8 mouse cellular contexts compared by ENCODE assay signal in the genomic region with DNA sequence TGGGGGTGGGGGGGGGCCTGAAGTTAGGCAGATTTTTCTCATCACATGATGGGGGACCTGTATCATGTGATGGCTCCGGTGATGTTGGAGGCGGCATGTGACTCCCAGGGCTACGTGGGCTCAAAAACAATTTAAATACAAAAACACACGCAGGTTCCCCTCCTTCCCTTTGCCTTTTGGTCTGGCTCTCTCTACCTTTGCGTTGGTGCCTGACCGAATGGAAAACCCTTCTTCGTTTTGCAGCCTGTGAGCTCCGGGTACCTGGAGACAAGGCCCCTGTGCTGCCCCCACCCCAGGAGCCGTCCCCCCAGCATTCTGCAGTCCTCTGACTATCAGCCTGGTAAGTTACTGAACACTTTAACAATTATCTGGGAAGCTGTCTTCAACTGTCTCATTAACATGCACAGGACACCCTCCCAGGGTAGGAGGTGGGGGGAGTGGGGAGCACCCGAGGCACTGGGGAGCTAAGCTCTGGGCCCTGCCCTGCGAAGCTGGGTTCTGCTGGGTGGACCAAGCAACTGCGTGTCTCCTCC.
DNase-seq lines count a peak whose midpoint lies in the region; ATAC-seq and TF ChIP-seq lines count a peak whose summit lies in the region.

No protein-coding gene starts in this region.

- H3K4me2 ChIP-seq in heart, embryonic 14.5 days (ENCODE audit: low read length) = peak overlapping the region; percentile 90
- H3K4me2 ChIP-seq in midbrain, embryonic 13.5 days (replicated peaks) = peak overlapping the region; percentile 84

- H3K9ac ChIP-seq in heart, embryonic 14.5 days (ENCODE audit: low read length) = peak overlapping the region; percentile 64
- no peak overlapping the region for H3K9ac ChIP-seq in heart, adult 2 months (ENCODE audit: low read depth, low read length)
- H3K9ac ChIP-seq in midbrain, embryonic 13.5 days (replicated peaks) = peak overlapping the region; percentile 70

- peaks cover 5 to 8% of the 10 kb centered on the region in 2 experiments for H3K4me1 ChIP-seq in heart, embryonic 14.5 days (ENCODE audit: control insufficient read depth in 2 of 2, insufficient read depth in 2 of 2, low read length in 2 of 2)
- H3K4me1 ChIP-seq in heart, adult 2 months (ENCODE audit: control insufficient read depth, insufficient read depth, low read length) = peaks cover 1% of the 10 kb centered on the region; the same call in 1 of the 2 replicates
- peaks cover 33% of the 10 kb centered on the region for H3K4me1 ChIP-seq in midbrain, embryonic 13.5 days (replicated peaks)

- H3K36me3 ChIP-seq in heart, embryonic 14.5 days (ENCODE audit: control insufficient read depth, insufficient read depth, low read length) = no peaks in the 10 kb centered on the region
- no peaks in the 10 kb centered on the region for H3K36me3 ChIP-seq in heart, adult 2 months (ENCODE audit: control insufficient read depth, insufficient read depth, low read length)
- no peaks in the 10 kb centered on the region for H3K36me3 ChIP-seq in midbrain, embryonic 13.5 days

- no peaks in the 10 kb centered on the region for H3K79me2 ChIP-seq in heart, adult 2 months (replicated peaks; ENCODE audit: control insufficient read depth, insufficient read depth, low read length)

- no peak for DNase-seq in heart, adult 2 months
- peak; percentile 46 for DNase-seq in cerebellum, adult 9-11 months
- peak; percentile 20 to 25 for DNase-seq in frontal cortex, postnatal 25 days (ENCODE audit: low spot score in 2 of 2)
- DNase-seq in layer of hippocampus, adult 2 months (ENCODE audit: low spot score in 2 of 2) = peak; percentile 20 to 33
- DNase-seq in ovary, postnatal 10 days (ENCODE audit: low spot score) = no peak
- no peak for DNase-seq in thymus, postnatal 0 days (ENCODE audit: low spot score)

- 3% methylated on average over 12 of the region's 12 CpGs for WGBS in heart, embryonic 14.5 days
- WGBS in heart, adult 2 months = 5% methylated on average over 12 of the region's 12 CpGs
- 2% methylated on average over 12 of the region's 12 CpGs for WGBS in midbrain, embryonic 13.5 days

- no peak for TF ChIP-seq CTCF in heart, adult 2 months (IDR thresholded peaks at IDR 0.05)
- TF ChIP-seq CTCF in layer of hippocampus, adult 2 months (conservative IDR thresholded peaks at IDR 0.05) = no peak

- H3K4me3 ChIP-seq in heart, embryonic 14.5 days (ENCODE audit: control insufficient read depth in 1 of 2, insufficient read depth in 1 of 2, low read depth in 1 of 2, low read length in 2 of 2) = peak overlapping the region; percentile 34 to 42
- no peak overlapping the region for H3K4me3 ChIP-seq in heart, adult 2 months
- peak overlapping the region; percentile 68 for H3K4me3 ChIP-seq in layer of hippocampus, adult 2 months
- peak overlapping the region; percentile 46 for H3K4me3 ChIP-seq in midbrain, embryonic 13.5 days (replicated peaks)

- ATAC-seq in heart, embryonic 14.5 days (ENCODE audit: insufficient number of reproducible peaks, insufficient read depth, low FRiP score, low read depth) = peak; percentile 27; the same call in 1 of the 2 replicates
- peak; percentile 82 for ATAC-seq in midbrain, embryonic 13.5 days

- peaks cover 3% of the 10 kb centered on the region; the same call in 1 of the 2 replicates for H3K9me3 ChIP-seq in heart, embryonic 14.5 days (ENCODE audit: control insufficient read depth, low read length)
- H3K9me3 ChIP-seq in midbrain, embryonic 13.5 days = no peaks in the 10 kb centered on the region

- H3K27ac ChIP-seq in heart, embryonic 14.5 days (replicated peaks in 1 of 2; ENCODE audit: control insufficient read depth in 1 of 2, insufficient read depth in 1 of 2, low read depth in 2 of 2, low read length in 2 of 2) = no peak overlapping the region
- no peak overlapping the region for H3K27ac ChIP-seq in heart, adult 2 months
- peak overlapping the region; percentile 92 for H3K27ac ChIP-seq in layer of hippocampus, adult 2 months
- peak overlapping the region; percentile 94 for H3K27ac ChIP-seq in midbrain, embryonic 13.5 days

- no peak for TF ChIP-seq POLR2A in heart, adult 2 months (IDR thresholded peaks at IDR 0.05; ENCODE audit: insufficient read depth, low read depth, low read length)

- intact Hi-C loops in heart, adult 2 months (cut with DNase I) = no loop called here

- H3K27me3 ChIP-seq in heart, embryonic 14.5 days (ENCODE audit: control insufficient read depth, insufficient read depth, low read length) = no peaks in the 10 kb centered on the region
- no peaks in the 10 kb centered on the region for H3K27me3 ChIP-seq in heart, adult 2 months (ENCODE audit: control insufficient read depth, insufficient read depth, low read length)
- H3K27me3 ChIP-seq in midbrain, embryonic 13.5 days = no peaks in the 10 kb centered on the region

- no peak for TF ChIP-seq EP300 in heart, adult 2 months (IDR thresholded peaks at IDR 0.05; ENCODE audit: insufficient read depth, low read depth, low read length)

Comparison
In these comparisons a context has a peak if more than half of its experiments do, and no peak if none do; other contexts are left out.
1. H3K27ac ChIP-seq: peak in layer of hippocampus, adult 2 months (single experiment) and midbrain, embryonic 13.5 days (single experiment); none in heart, embryonic 14.5 days (0 of 2) and heart, adult 2 months (single experiment).
2. DNase-seq: peak in cerebellum, adult 9-11 months (single experiment), frontal cortex, postnatal 25 days (2 of 2) and layer of hippocampus, adult 2 months (2 of 2); none in heart, adult 2 months (0 of 2), ovary, postnatal 10 days (single experiment) and thymus, postnatal 0 days (single experiment).